Mouse (Mus musculus) 416B (cell line): Measurements from ENCODE around the gene Ccdc69.
A peak's percentile ranks its signal among the peaks of the same experiment; 100 is the strongest.
"Not testable (repeated sequence)": the region's sequence is repeated elsewhere in the genome, so short reads cannot be mapped to it uniquely, and the experiment has no call there.

ENCODE experiments used
- DNase-seq: peaks from one replicate; pipeline ENCODE4 v3.0.0; 2011; ENCODE audit warnings: low read depth

The Ccdc69 gene

DNA sequence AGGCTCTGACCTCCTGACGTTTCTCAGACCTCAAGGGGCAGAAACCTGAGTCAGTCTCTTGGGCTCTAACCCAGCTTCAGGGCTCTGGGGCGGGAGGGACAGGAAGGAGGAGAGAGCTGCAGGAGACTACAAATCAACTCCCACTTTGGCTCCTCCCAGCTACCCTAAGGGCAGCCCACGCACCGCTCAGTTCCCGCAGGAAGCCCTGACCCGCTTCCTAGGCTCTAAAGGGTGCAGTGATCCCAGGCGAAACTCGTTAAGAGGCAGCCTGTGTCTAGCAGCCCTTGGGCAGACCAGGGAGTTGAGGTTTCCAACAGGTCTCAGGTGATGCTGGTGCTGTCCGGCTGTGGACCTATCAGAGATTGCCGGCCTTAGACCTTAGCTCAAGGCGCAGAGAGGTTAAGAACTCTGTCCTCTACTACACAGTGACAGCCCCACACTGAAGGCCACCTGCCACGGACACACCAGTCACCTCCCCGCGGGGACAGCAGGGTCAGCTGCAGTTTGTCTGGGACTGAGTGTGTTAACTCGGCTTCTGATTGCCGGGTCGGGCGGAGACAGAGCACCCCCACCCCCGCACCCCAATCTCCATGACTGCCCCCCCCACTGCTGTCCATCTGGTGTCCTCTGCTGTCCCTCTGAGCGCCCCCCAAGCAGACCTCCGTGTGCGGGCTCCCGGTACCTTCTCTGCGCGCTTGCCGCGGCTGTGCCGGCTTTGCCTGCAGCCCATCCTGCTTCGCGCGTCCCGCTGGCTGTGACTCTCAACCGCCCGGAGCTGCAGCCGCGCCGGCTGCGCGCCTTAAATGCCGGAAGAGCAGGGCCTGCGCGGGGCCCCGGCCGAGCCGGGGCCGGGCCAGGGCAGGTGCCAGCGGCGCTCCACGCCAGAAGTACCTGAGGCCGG, at the start of gene Ccdc69:
Gene Ccdc69 (minus strand): TSS at position 801 of the 901 bp plus-strand sequence.
- peak; percentile 89 for DNase-seq

DNA sequence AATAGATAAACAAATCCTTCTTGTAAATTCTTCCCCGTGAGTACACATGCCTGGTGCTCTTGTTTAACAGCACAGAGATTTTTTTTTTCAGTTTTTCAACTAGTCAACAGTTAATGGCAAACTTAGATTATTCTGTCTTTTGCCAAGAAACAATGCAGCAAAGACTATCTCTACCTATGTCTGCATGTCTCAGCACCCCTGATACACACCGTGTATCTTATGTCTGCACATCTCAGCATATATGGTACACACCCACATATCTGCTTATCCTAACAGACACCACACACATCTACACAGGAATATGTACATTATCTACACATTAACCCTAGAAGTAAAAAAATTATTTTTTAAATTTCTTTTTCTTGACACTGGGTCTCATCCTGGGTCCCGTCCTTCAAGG, 48.7 kb upstream of the Ccdc69 start:
- DNase-seq, result no peak

DNA sequence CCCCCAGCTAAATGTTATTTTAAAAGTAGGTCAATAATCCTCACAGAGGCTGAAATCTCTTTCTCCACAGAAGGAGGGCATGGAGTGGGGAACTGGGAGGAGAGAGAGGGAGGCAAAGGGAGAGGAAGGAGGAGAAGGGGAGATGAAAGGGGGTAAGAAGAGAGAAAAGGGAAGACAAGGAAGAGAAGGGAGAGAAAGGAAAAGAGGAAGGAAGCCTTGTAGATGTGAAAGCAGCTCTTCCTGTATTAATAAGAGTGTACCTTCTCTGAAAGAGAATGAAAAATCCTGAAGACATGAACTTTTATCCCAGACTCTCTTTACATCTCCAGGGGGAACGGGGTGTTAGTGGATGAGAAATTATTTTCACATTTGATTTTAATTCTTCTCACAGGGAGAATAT, 43.5 kb upstream of the Ccdc69 start:
- DNase-seq, result no peak

DNA sequence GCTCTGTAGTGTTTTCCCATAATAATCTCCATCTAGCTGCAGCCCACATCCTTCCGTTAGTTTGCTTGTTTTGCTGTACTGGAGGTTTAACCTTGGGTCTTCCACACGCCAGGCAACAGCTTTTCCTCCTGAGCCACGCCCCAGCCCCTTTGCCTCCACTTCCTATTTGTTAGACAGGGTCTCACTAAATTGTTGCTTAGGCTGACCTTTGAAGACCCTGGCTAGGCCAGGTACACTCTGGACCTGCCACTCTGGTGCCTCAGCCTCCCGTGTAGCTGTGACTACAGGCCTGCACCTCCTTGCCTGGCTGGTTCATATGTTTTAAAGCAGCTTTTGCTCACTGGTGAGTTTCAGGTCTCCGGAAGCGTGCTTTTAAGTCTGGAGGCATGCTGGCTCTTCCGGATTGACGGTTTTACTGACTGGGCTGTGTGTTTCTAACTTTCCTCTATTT, 42.9 kb upstream of the Ccdc69 start:
- peak; percentile 97 for DNase-seq

DNA sequence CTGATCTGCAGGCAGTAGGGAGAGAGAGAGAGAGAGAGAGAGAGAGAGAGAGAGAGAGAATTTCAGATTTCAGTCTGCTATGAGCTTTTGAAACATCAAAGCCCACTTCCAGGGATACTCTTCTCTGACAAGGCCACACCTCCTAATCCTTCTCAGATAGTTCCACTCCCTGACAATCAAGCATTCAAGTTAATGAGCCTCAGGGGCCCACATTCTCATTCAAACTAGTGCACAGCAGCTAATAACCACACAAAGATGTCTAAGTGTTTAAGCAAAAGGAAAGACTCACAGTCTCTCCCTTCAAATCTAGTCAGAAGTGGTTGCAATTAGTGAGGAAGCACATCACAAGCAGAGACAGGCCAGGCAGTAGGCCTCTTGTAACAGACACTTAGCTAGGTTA, 42.3 kb upstream of the Ccdc69 start:
- no peak for DNase-seq

DNA sequence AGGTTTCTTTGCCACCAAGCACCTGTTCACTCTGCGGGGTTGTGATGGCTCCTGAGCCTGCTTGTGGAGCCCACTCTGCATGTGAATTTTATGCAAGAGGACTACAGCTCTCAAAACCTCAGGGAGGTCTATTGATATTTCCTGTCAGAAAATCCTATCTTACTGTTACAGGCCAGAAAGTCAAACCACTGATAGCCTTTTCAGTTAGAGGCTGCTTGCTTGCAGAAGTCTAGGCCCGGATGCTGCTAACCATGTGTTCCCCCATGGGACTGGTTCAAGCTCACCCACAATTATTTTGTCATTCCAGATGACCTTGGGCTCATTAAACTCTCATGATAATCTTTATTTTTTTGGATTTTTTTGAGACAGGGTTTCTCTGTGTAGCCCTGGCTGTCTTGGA, 39.1 kb upstream of the Ccdc69 start:
- DNase-seq, result peak; percentile 93

DNA sequence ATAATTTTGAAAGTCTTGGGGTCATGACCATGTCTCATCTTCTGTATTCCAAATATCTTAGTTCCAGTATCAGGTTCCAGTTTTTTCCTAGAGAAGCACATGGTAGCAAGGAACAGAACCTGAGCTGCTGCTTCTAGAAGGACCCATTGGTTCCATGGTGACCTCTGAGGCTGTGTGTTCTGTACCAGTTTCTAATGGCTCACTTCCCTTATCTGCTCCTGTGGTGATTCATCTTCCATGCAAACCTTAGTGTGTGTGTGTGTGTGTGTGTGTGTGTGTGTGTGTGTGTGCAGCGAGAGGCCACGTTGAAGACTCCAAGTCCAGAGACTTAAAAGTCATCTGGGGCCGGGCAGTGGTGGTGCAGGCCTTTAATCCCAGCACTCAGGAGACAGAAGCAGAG, 38.1 kb upstream of the Ccdc69 start:
- DNase-seq, result peak; percentile 72

DNA sequence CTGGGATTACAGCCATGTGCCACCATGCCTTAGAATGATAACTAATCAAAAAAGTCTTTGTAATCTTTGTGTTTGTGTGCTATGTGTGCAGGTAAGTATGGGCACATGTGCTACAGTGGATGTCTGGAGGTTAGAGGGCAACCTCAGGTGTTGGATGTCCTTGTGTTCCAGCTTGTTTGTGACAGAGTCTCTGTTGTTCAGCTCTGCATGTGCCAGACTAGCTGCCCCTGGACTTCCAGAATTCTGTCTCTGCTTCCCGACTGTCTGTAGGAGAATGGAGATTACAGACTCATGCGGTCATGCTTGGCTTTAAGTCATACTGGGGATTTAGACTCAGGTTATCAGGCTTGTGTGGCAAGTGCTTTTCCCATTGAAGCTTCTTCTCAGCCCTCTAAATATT, 36.4 kb upstream of the Ccdc69 start:
- no peak for DNase-seq

DNA sequence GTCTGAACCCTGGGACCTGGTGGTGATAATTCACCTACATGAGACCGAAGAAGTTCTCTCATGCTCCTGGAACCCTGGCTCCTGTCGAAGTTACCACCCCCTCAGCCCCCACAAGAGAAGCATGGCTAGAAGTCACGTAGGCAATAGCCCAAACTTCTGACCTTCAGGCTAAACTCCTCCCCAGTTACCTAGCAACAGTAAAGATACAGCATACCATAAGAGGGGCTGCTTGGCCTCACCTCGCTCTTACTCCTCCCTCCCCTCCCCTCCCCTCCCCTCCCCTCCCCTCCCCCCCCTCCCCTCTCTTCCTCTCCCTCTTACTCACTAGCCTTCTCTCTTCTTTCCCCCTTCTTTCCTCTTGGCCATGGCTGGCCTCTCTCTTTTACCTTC, 35.9 kb upstream of the Ccdc69 start:
- not testable (repeated sequence) for DNase-seq

DNA sequence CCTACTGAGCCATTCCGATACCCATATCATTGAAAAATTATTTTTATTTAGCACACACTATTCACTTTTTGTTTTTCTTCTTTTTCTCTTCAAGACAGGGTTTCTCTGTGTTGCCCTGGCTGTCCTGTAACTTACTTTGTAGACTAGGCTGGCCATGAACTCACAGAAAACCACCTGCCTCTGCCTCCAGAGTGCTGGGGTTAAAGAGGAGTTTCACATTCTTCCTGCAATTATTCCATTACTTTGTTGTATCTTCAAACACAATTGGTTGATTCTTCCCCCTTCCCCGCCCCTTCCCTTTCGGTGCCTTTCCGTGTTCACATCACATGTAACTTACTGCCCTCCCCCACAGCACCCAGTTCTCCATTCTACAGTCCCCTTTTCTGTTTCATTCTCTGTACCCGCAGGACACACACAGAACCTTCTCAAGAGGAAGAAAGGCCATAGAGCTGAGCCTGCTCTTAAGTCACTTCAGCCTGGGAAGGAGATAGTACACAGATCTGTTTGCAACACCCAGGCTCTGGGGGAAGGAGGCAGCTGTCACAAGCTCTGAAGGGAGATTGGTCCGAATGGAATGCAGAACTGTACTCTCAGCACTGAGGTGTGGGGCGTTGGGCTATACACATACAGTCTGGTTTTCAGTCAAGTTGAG, 35.4 kb upstream of the Ccdc69 start:
- peak; percentile 40 for DNase-seq

DNA sequence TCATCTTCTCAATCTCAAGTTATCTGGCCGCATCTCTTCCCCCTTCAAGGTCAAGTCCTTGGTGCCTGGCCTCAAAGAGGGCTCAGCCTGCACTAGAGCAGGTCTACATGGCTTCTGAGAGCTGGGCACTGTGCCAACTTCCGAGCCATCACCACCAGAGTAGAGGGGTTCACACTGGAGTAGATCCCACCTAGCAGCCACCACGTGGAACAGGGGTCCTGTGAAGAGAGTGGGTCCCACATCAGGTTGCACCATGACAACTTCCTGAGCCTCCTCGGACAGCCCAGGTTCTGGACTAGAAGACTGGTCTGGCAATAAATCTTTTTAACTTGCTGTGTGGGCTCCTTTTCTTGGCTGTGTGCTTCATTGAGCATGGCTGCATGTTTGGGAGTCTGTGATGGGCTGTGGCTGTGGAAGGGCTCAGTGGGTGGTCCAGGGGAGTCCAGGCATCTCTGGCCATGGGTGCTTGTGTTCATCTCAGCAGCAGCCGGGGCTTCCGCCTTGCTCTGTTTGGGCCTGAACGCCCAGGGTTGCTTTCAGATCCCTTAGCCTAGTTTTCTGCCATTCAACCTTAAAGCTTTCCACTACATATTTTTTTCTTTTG, 32.7 kb upstream of the Ccdc69 start:
- DNase-seq, result no peak

DNA sequence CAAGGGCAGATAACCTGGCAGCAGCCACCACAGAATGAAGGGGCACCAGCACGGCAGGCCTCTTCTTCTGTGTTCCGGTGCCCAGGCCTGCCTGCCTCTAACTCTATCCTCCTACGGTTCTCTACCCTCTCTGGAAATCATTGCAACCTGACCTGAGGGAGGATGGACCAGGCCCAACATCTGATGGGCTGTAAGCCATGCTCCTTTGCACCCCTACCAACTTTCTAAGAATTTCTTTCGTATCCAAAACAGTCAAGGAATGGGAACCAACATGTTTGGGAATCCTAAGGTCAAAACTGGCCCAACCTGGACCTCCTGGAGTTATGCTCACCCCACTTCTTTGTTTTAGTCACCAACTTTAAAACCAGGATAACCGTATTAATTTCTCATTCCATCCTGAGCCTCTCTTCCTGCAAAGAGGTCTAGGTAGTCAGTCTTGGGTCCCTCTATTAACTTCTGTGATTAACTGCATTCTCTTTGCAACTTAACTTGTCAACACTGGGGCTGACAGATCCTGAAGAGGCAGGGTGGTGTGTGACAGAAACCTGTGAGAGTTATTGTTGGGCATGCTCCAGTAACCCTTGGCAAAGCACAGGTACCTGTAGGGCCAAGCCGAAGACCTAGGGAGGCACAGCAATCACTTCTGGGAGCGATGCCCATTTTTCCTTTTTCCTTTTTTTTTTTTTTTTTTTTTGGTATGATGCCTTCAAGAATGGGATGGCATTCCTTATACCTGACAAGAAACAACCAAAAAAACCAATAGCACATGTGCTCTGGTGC, 31.8 kb upstream of the Ccdc69 start:
- no peak for DNase-seq

DNA sequence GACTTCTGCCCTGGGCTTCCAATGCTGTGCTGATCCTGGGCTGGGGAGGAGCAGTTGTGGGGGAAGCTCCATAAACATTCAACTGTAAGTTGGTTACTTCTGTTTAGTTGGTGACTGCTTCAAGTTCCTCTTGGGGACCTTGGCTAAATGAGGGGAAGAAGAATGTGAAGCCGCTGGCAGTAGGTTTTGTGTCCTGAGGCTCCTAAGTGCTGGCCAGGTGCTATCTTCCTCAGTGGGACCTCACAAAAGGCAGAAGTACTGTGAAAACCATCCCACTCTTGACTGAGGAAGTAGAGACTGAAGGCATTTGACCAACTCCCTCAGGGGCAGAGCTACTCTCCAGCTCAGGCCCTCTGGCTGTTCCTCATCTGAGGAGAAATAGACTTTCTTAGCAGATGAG, 28.7 kb upstream of the Ccdc69 start:
- no peak for DNase-seq

DNA sequence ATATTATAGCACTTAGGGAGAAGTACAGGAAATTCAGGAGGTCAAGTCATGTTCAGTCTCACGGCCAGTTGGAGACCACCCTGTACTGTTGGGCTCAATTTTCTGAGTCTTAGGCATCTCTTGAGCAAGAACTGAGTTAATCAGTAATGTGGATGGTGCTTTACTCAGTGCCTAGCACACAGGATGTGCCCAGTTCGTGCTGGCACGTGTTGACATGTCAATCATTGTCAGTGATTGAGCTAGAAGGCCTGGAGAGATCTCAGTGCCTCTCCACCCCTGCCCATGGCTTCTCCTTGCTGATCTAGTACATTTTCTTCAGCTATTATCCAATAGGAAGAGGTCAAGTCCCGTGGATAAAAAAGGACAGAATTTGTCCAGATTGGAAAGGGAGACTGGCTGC, 27.5 kb upstream of the Ccdc69 start:
- DNase-seq, result no peak

DNA sequence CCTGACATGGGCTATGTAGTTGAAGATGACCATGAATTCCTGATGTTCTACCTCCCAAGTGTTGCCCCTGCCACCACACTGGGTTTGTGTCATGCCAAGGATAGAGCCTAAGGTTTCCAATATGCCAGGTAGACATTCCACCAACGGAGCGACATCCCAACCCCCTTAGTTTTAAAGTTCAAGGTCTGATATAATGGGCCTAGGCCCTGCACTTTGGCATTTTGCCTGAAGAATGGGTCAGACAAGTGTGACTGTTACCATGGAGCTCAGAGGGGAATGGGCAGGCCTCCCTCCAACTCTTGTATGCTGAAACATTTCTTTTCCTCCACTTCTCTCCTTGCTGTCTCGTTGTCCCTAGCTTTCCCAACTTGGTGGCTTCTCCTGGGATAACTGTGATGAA, 25.3 kb upstream of the Ccdc69 start:
- no peak for DNase-seq

DNA sequence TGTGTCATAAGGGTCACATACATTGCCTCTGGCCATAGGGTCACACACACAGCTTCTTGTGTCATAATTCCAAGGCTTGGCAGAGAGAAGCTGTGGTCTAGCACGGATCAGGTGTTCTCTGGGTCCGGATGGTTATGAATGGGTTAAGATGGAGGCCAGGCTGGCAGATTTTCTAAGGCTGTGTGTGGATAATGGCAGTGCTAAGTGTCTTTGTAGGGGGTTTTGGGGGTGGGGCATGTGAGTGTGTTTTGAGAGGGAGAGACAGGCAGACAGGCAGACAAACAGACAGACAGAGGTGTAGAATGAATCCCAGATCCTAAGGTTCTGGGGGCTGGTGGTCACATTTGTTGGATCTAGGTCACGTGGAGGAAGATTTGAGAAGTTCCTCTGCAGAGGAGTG, 24.1 kb upstream of the Ccdc69 start:
- no peak for DNase-seq

DNA sequence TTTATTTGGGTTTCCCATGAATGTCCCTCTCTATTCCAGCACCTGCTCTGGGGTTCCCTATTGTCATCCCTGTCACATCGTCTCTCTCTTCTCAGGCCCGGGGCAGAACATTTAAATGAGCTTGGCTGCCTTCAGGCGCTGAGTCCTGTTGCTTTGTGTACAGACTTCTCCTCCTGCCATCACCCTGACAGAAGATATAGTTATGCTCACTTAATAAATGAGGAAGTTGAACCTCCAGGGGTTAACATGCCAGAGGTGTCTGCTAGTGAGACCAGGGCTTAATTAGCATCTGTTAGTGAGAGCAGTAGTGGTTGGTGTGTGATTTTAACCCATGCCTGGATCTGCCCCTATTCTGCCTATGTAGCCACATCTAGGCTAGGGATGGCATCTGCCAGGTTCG, 21.9 kb upstream of the Ccdc69 start:
- DNase-seq, result peak; percentile 46

DNA sequence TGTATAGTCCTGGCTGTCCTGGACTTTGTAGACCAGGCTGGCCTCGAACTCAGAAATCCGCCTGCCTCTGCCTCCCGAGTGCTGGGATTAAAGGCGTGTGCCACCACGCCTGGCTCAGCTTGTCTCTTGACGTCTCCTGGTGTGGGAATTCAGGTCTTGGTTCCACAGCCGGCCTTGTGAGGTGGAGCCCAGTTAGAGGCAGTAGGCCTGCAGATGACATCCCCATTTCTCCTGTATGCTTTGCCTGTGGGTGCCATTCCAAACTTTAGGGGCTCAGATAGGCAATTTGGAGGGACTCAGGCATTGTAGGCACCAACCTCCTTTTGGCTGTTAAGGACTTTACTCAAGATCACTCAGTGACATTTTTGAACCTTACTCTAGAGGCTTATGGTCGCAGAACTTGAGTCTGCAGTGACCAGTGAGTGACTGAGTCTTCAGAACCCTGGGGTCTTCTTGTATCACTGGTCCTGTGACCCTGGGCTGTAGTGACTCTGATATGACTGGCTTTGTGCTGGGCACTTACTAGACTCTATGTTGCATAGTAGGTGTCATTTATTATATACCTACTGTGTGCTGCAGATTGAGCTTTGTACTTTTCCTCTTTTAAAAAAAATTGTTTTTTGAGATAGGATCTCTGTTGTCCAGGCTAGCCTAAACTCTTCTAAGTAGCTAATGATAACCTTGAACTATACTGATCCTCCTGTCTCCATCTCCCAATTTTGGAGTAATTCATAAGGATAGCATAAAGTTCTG, 21.3 kb upstream of the Ccdc69 start:
- DNase-seq, result no peak

DNA sequence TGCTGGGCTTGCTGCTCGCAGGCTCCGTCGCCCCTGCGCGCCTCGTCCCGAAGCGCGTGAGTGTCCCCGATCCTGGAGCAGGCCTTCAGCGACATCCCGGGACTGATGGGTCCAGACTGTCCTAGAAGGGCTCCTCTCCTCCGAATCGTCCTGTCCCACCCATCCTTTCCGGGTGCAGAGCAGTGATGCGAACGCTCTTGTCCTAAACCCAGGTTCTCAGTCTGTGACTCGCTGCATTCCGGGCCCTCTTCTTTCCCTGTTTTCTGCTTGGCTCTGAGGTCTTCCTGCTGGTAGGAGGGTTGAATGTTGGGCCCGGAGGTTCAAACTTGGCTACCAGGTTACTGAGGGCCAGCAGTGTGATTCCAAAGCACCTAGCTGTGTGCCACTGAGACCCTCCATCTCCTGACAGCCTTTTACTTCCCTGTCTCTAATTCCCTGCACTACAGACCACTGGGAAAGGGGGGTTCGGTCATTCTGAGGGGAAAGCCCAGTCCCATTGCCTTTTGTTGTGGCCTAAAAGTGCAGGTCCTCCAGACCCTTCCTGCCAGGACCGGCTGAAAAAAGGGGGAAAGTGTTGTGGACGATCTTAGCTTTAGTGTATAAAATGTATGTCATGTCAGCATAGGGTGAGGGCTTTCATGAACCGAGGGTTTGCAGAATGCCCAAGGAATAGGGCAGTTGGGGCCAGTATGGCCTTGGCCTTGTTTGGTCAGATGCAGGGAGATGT, 20.4 kb upstream of the Ccdc69 start:
- peak; percentile 25 for DNase-seq

DNA sequence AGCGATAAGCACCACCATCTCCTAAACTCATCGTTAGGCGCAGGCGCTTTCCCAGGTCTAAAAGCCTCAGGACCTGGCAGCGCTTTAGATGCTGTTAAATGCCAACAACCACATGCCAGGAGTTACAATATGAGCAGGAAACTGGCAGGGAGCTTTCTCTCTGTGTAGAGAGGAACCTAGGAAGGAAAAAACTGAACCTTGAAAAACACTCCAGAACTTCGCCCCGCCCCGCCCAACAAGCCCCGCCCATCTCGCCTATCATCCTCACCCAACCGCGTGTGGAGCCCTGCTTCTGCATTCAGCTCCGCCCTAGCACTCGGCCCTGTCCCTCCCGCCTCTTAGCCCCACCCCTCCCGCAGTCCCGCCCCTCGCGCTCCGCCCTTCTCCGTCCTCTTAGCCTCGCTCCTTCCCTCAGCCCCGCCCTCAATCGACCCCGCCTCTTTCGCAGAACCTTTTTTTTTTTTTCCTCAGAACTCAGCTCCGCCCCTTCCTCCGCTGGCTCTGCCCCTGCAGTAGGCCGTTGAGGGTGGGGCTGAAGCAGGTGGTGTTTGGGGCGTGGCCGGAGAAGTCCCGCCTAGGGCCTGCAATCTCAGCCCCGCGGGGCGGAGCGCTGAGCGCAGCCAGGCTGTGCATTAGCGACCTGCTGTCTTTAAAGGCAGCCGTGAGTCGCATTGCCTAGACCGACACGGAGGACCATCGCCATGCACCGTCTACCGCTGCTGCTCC, 19.7 kb upstream of the Ccdc69 start, which contains the start of gene Gm2a:
Gene Gm2a (plus strand): TSS at position 653 of the 726 bp plus-strand sequence.
- peak; percentile 98 for DNase-seq
